Mouse (Mus musculus): ENCODE measurements around the gene Phc3.

Gene Phc3

DNA sequence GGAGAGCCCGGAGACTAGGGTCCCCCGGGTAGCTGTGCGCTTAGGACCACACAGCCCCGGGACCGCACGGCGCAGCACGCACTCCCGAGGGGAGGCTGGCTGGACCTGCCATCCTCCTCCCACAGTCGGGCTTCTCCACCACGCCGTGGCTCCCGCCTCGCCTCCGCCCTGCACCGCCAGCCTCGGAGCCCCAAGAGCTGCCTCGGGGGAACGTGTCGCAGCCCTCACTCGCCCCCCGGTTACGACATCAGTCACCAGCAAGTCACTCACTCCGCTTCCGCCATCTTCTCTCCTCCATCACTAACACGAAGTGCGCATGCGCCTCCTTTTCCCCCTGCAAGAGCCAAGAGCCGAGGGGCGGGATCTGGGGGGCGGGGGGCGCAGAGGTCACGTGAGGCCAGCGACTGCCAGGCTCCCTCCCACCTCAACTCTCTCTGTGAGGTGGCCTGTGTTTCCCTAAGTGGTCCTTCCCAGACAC is at the start of gene Phc3:
TSS of gene Phc3 (minus strand) at position 312 of the 478 bp plus-strand sequence.
- peak; percentile 97 for DNase-seq (ENCODE audit: low spot score)

GRCm38 (mm10) chr3:31017652-31018051 is 48.4 kb upstream of the Phc3 start:
- DNase-seq (ENCODE audit: low spot score), result no peak

DNA sequence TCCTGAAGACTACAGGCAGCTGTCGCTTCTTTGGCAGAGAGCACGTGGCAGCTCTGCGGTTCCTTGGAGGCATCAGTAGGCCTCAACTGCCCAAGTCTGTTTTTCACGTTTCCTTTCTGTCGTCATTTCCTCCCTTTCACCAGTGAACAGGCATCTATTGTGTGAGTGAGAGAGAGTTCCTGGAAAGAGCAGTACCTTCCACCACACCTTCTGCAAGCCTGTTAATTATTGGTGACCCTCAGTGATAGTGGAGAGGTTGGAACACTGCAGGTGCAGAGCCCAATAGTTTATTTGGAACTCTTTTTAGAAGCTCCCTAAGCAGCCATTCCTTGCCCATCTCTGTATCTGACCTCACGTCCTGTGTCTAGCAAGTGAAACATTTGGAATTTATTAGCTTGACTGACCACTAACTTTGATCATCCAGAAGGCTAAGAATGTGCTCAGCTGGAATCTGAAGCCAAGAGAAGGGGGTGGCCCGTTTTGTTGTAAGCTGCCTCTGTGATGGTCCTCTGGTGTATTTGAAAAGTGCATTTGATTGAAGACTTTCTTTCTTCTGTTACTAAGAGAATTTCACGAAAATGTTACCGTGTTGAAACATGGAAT is 47.5 kb upstream of the Phc3 start:
- peak; percentile 65 for DNase-seq (ENCODE audit: low spot score)

DNA sequence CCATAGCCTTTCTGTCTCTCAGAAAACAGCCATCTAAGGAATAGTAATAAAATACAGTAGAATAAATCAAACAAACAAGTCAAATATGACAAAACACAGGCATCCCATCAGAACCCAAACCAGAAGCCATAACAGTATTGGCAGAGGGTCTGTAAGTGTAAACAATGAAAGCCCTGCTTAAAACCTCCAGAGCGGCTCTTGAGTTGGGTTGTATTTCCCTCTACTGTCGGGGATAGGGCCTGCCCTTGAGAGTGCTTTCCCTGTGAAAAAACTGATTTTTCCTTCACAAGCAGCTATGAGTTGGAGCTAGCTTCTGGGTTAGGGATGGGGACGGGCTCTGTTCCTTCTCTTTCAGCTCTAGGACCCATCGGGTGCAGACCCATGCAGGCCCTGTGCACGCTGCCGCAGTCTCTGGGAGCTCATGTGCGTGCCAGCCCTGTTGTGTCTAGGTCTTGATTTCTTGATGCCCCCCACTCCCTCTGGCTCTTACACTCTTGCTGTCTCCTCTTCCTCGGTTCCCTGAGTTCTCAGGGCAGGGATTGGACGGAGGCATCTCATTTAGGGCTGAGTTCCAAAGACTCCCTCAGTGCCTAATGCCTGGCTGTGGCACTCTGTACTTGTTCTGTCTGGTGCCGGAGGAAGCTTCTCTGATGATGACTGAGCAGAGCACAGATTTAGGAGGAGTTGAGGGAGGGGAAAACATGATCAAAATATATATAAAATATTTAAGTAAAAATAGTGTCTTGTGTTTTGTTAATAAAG is 46.6 kb upstream of the Phc3 start:
- DNase-seq (ENCODE audit: low spot score), result no peak

GRCm38 (mm10) chr3:31014374-31014773 is 45.2 kb upstream of the Phc3 start:
- no peak for DNase-seq (ENCODE audit: low spot score)

DNA sequence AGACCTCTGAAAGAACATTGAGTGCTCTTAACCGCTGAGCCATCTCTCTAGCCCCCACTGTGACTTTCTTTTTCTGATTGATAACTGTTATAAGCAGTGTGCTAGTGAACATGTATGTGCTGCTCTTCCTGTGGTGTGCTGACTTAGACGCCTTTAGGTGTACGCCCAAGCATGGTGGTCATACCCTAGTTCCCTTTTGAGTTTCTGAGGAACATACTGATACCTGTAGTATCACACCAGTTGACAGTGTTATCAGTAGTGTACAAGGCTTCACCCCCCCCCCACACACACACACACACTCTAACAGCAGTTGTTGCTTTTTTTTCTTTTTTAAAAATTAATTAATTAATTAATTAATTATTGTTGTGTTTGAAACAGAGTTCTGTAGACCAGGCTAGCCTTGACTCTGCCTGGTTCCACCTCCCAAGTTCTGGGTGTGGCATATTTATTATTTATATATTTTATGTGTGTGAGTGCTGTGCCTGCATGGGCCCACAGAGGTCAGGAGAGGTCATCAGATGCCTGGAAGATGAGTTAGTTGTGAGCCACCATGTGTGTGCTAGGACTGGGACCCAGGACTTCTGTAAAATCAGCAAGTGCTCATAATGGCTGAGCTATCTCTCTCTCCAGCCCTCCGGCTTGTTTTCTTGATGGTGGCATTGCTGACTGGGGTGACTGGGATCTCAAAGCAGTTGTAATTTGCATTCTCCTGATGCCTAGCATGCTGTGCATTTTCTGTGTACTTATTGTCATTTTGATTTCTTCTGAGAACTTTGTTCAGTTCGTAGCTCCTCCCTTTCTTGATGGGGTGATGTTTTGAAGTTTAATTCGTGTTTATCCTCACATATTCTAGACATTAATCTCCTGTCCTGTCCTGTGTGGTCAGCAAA is 35.4 kb upstream of the Phc3 start:
- no peak for DNase-seq (ENCODE audit: low spot score)

- DNase-seq (ENCODE audit: low spot score), result no peak
These were observed 31.9 kb upstream of the Phc3 start for GRCm38 (mm10) chr3:31001048-31001676.

GRCm38 (mm10) chr3:31000018-31000407 is 30.8 kb upstream of the Phc3 start:
- no peak for DNase-seq (ENCODE audit: low spot score)

DNA sequence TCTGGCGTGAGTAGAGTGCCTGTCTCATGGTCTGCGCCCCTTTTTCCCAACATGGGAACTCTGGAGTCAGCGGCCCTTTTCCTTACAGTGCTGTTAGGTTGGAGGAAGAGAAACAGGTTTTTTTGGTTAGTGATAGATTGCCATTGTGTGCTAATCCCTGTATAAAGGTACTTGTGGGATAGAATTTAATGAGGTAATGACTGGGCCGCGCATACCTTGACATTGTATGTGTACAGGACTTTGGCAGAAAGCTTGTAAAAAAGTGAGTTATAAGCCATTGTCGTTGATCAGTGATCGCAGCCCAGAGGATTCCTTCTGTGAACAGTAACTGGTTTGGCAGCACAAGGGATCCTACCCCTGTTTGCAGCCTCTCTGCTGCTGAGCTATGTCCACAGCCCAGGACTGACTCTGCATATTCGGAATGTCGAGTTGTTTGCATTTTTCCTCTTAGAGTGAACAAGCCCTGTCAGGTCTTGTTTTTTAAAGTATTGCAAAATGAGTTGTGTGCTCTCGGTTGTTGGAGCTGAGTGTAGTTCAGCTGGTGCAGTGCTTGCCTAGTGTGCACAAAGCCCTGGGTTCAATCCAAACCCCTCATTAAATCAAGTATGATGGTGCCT is 30.3 kb upstream of the Phc3 start:
- DNase-seq (ENCODE audit: low spot score), result no peak

GRCm38 (mm10) chr3:30996688-30997014 is 27.4 kb upstream of the Phc3 start:
- peak; percentile 53 for DNase-seq (ENCODE audit: low spot score)

DNA sequence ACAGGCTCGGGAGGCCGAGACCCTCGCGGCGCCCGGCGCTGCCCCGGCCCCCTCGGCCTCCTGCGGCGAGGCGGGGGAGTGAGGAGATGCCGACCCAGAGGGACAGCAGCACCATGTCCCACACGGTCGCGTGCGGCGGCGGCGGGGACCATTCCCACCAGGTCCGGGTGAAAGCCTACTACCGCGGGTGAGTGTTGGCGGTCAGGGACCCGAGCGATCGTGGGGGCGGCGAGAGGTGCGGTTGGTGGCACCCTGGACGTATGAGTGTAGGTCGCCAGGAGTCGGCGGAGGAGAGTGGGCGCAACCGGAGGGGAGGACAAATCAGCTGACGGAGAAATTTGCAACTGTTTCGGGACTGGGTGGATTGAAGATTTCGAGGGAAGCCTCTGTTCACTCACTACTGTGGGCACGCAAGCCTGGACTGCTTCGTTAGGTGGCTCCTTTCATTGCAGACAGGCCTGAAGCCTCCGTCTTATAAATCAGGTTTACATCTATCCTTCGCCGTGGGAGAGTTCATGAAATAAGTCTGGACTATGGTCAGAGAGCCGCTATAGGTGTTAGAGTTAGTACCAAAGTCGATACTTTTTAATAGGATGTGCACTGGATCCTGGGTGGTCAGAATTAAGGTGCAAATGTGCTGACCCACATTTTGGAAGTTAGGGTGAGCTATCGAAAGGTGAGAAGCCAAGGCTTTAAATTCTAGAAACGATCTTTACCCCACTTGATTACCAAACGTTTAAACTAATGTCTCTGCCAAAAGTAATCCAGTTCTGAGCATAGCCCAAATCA is 26.9 kb upstream of the Phc3 start:
- peak; percentile 70 for DNase-seq (ENCODE audit: low spot score)

- DNase-seq (ENCODE audit: low spot score), result peak; percentile 97
These were observed 26.2 kb upstream of the Phc3 start, which contains the start of gene Prkci for GRCm38 (mm10) chr3:30995283-30995898. Gene Prkci, plus strand, starts transcription at chr3:30995747.

DNA sequence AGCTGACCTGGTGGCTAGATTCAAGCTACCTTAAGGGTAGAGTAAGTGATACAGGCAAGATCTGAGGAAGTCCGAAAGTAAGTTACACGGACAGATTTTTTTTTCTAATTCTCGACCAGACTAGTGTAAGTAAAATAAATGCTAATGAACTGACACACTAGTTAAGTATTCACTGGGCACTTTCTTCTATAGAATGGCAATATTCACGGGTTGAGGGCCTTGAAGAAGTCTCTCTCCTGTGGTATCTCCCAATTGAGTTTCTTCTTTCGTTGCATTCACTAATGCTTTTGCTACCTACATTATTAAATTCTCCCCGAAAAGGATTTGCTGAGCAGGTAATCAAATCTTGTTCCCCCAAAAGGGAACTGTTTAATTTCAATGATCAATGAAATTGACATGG is 25.6 kb upstream of the Phc3 start:
- no peak for DNase-seq (ENCODE audit: low spot score)

DNA sequence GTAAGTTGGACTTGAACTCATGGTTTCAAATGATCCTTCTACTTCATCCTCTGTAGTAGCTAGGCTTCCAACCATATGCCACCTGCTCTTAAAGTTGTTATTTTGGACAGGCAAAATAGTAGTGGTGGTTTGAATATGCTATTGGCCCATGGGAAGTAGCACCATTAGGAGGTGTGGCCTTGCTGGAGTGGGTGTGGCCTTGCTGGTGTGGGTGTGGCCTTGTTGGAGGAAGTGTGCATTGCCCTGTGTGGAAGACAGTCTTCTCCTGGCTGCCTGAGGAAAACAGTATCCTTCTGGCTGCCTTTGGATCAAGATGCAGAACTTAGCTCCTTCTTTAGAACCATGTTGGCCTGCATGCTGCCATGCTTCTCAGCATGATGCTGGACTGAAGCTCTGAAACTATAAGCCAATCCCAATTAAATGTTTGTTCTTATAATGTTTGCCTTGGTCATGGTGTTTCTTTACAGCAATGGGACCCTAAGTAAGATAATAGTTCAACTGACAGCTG is 23.9 kb upstream of the Phc3 start:
- no peak for DNase-seq (ENCODE audit: low spot score)

- no peak for DNase-seq (ENCODE audit: low spot score)
These were observed 22.9 kb upstream of the Phc3 start for GRCm38 (mm10) chr3:30992161-30992560.

DNA sequence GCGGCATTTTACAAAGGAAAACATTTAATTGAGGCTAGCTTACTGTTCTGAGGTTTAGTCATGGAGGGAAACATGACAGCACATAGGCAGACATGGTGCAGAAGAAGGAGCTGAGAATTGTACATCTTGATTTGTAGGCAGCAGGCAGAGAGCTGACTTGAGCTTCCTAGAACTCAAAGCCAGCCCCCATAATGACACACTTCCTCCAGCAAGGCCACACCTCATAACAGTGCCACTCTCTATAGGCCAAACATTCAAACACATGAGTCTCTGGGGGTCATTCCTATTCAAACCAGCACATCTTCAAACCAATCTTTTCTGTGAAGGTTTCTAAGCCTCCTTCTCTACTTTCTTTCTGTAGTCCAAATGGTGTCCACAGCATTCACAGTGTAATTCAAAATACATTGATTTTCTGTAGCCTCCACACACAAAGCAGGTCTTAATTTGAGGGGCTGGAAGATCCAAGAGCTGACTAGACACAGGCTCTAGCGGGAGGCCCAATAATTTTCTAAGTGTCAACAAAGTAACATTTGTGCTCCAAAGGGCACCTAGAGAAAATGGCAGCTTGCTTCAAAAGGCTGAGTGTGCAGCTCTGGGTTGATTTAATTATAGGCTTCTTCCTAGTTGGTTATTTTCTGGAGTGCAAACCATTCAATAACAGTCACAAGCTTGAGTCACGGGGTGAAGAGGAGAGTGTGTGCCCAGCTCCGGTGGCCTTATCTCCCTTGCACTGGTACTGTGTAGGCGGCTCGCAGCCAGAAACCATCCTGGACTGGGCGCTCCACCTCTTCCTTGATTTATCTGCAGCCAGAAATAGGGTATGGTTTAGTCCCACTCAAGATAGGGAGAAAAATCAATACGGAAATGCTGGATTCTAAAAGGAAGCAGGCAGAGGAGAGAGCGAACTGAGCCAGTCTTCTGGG is 18.4 kb upstream of the Phc3 start:
- DNase-seq (ENCODE audit: low spot score), result no peak

- DNase-seq (ENCODE audit: low spot score), result peak; percentile 34
These were observed 13.8 kb upstream of the Phc3 start for GRCm38 (mm10) chr3:30982924-30983536.

DNA sequence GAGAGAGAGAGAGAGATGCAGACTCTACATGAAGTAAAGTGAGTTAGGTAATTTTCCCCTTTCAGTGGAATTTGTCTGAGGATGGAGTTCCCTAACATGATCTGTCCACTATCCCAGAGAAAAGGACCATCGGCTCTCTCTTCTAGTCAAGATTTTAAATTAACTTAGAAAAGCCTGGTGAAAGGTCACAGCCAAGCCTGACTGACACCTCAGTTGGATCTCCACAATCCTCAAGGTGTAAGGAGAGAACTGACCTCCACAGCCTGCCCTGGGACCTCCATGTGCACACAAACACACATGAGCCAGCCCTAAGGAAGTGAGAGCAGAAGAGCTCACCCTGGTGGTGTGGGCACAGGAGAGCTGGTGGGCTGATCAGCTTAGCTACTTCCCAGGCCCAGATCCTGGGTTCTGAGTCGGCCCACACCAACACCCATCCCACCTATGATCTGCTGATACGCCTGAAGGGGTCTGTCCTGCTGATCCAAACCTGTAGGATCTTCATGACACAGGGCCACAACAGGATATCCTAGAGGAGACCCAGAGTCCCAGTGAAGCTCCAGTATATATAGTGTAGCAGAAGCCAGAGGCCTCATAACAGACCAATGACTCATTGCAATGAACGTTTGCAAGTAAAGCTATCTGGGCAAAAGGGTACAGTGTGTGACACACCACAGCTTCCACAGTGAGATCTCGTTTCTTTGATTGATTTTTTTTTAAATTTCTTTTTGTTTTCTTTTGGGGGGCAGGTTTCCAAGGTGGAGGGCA is 12.6 kb upstream of the Phc3 start:
- no peak for DNase-seq (ENCODE audit: low spot score)

Data from embryo, embryonic 10 days (tissue).